In genomic region chr2:32712108-32712551, GRCm38 (mm10) we compare ENCODE assay signal across 8 mouse cellular contexts. TPM values are rescaled to one million over a fixed set of nuclear protein-coding genes. Genes with fewer than 3 reads are reported as not detected.
DNase-seq lines count a peak whose midpoint lies in the region; ATAC-seq lines count a peak whose summit lies in the region.

No protein-coding gene starts in this region.

- peak overlapping the region; percentile 93; the same call in 1 of the 2 replicates for H3K27ac ChIP-seq in embryonic facial prominence, embryonic 11.5 days (replicated peaks; ENCODE audit: low read depth, low read length)
- peak overlapping the region; percentile 97 for H3K27ac ChIP-seq in kidney, embryonic 14.5 days (ENCODE audit: low read depth, low read length)
- peak overlapping the region; percentile 99 for H3K27ac ChIP-seq in neural tube, embryonic 15.5 days (replicated peaks)

- H3K4me3 ChIP-seq in embryonic facial prominence, embryonic 11.5 days (ENCODE audit: low read depth, low read length) = peak overlapping the region; percentile 91
- peak overlapping the region; percentile 89 for H3K4me3 ChIP-seq in kidney, embryonic 14.5 days (ENCODE audit: low read length)
- H3K4me3 ChIP-seq in neural tube, embryonic 15.5 days (replicated peaks) = peak overlapping the region; percentile 93

- DNase-seq in 3T3-L1 (ENCODE audit: low read depth, low spot score) = peak; percentile 81
- peak; percentile 85 for DNase-seq in adrenal gland, adult 2 months
- peak; percentile 67 for DNase-seq in embryonic facial prominence, embryonic 11.5 days (ENCODE audit: low spot score)
- peak; percentile 80 to 83 for DNase-seq in heart, adult 9 months (ENCODE audit: low spot score in 2 of 2)
- peak; percentile 73 to 79 for DNase-seq in lung, adult 18-20 months
- DNase-seq in thymus, postnatal 0 days (ENCODE audit: low spot score) = peak; percentile 58

- under 1% methylated on average over 40 of the region's 41 CpGs for WGBS in embryonic facial prominence, embryonic 11.5 days
- WGBS in kidney, embryonic 14.5 days = under 1% methylated on average over 41 of the region's 41 CpGs
- WGBS in neural tube, embryonic 15.5 days = under 1% methylated on average over 41 of the region's 41 CpGs

- peaks cover 10% of the 10 kb centered on the region for H3K36me3 ChIP-seq in embryonic facial prominence, embryonic 11.5 days (replicated peaks; ENCODE audit: control insufficient read depth, insufficient read depth, low read depth, low read length)
- peaks cover 41% of the 10 kb centered on the region for H3K36me3 ChIP-seq in kidney, embryonic 14.5 days (ENCODE audit: control insufficient read depth, insufficient read depth, low read length)
- H3K36me3 ChIP-seq in neural tube, embryonic 15.5 days = peaks cover 34% of the 10 kb centered on the region

- H3K9ac ChIP-seq in embryonic facial prominence, embryonic 11.5 days (replicated peaks; ENCODE audit: low read length) = peak overlapping the region; percentile 89
- H3K9ac ChIP-seq in kidney, embryonic 14.5 days (ENCODE audit: low read depth, low read length) = peak overlapping the region; percentile 88
- H3K9ac ChIP-seq in neural tube, embryonic 15.5 days (replicated peaks) = peak overlapping the region; percentile 83

- no peaks in the 10 kb centered on the region for H3K27me3 ChIP-seq in embryonic facial prominence, embryonic 11.5 days (ENCODE audit: control insufficient read depth, insufficient read depth, low read length)
- H3K27me3 ChIP-seq in kidney, embryonic 14.5 days (ENCODE audit: control insufficient read depth, insufficient read depth, low read length) = no peaks in the 10 kb centered on the region
- no peaks in the 10 kb centered on the region for H3K27me3 ChIP-seq in neural tube, embryonic 15.5 days (replicated peaks)

- ATAC-seq in embryonic facial prominence, embryonic 11.5 days (replicated peaks; ENCODE audit: insufficient number of reproducible peaks, low FRiP score, low TSS enrichment, low read depth) = peak; percentile 41; the same call in 1 of the 2 replicates
- peak; percentile 69 for ATAC-seq in kidney, embryonic 14.5 days (ENCODE audit: low FRiP score, low TSS enrichment)
- ATAC-seq in neural tube, embryonic 15.5 days (ENCODE audit: low FRiP score) = peak; percentile 33; the same call in 1 of the 2 replicates

- H3K4me1 ChIP-seq in embryonic facial prominence, embryonic 11.5 days (ENCODE audit: control insufficient read depth, insufficient read depth, low read length) = peaks cover 4% of the 10 kb centered on the region; the same call in 1 of the 2 replicates
- peaks cover 12% of the 10 kb centered on the region for H3K4me1 ChIP-seq in kidney, embryonic 14.5 days (ENCODE audit: control insufficient read depth, insufficient read depth, low read length)
- peaks cover 39% of the 10 kb centered on the region for H3K4me1 ChIP-seq in neural tube, embryonic 15.5 days

- H3K4me2 ChIP-seq in embryonic facial prominence, embryonic 11.5 days (ENCODE audit: low read depth, low read length) = peak overlapping the region; percentile 90
- H3K4me2 ChIP-seq in kidney, embryonic 14.5 days (replicated peaks; ENCODE audit: low read depth, low read length) = peak overlapping the region; percentile 59
- H3K4me2 ChIP-seq in neural tube, embryonic 15.5 days = peak overlapping the region; percentile 97

- H3K9me3 ChIP-seq in embryonic facial prominence, embryonic 11.5 days (replicated peaks; ENCODE audit: control insufficient read depth, low read length) = no peaks in the 10 kb centered on the region
- no peaks in the 10 kb centered on the region for H3K9me3 ChIP-seq in kidney, embryonic 14.5 days (ENCODE audit: control insufficient read depth, low read length)
- H3K9me3 ChIP-seq in neural tube, embryonic 15.5 days (replicated peaks) = no peaks in the 10 kb centered on the region

RNA-seq across cellular contexts. Expression of gene Cdk9, which starts 0.7 kb away (rescaled TPM):
- 10 to 100 TPM; 69.7 to 74.7 TPM for total RNA-seq in adrenal gland, adult 2 months (2021)
- polyA plus RNA-seq in adrenal gland, adult 2 months (2012; rRNA removed) = 131 and 132 TPM in 2 replicates
- 79.2 and 89.8 TPM in 2 replicates for polyA plus RNA-seq in embryonic facial prominence, embryonic 11.5 days (2014; fragmentation: Nextera tagmentation; extraction: Ambion mirVana)
- 105 and 106 TPM in 2 replicates for polyA plus RNA-seq in kidney, embryonic 14.5 days (2014; fragmentation: Nextera tagmentation; extraction: Ambion mirVana)
- 63.0 and 82.4 TPM in 2 replicates for polyA plus RNA-seq in neural tube, embryonic 15.5 days (2015; fragmentation: Nextera tagmentation; extraction: Ambion mirVana)
- polyA plus RNA-seq in thymus, postnatal 0 days (2015; fragmentation: Nextera tagmentation; extraction: Ambion mirVana) = 125 and 146 TPM in 2 replicates

RNA-seq across cellular contexts. Expression of gene Fpgs, which starts 8.2 kb away (rescaled TPM):
- total RNA-seq in adrenal gland, adult 2 months (2021) = 10 to 100 TPM in 1 of 2 experiments, 1 to 10 TPM in 1; 7.5 to 13.9 TPM
- 45.7 and 48.2 TPM in 2 replicates for polyA plus RNA-seq in adrenal gland, adult 2 months (2012; rRNA removed)
- 15.6 and 16.3 TPM in 2 replicates for polyA plus RNA-seq in embryonic facial prominence, embryonic 11.5 days (2014; fragmentation: Nextera tagmentation; extraction: Ambion mirVana)
- polyA plus RNA-seq in kidney, embryonic 14.5 days (2014; fragmentation: Nextera tagmentation; extraction: Ambion mirVana) = 27.1 and 33.2 TPM in 2 replicates
- polyA plus RNA-seq in neural tube, embryonic 15.5 days (2015; fragmentation: Nextera tagmentation; extraction: Ambion mirVana) = 19.3 and 20.6 TPM in 2 replicates
- 21.0 and 24.1 TPM in 2 replicates for polyA plus RNA-seq in thymus, postnatal 0 days (2015; fragmentation: Nextera tagmentation; extraction: Ambion mirVana)

RNA-seq across cellular contexts. Expression of gene Sh2d3c, which starts 8.7 kb away (rescaled TPM):
- 10 to 100 TPM; 11.3 to 19.1 TPM for total RNA-seq in adrenal gland, adult 2 months (2021)
- 47.0 and 50.8 TPM in 2 replicates for polyA plus RNA-seq in adrenal gland, adult 2 months (2012; rRNA removed)
- 21.1 and 22.2 TPM in 2 replicates for polyA plus RNA-seq in embryonic facial prominence, embryonic 11.5 days (2014; fragmentation: Nextera tagmentation; extraction: Ambion mirVana)
- polyA plus RNA-seq in kidney, embryonic 14.5 days (2014; fragmentation: Nextera tagmentation; extraction: Ambion mirVana) = 19.8 and 25.4 TPM in 2 replicates
- 50.1 and 51.5 TPM in 2 replicates for polyA plus RNA-seq in neural tube, embryonic 15.5 days (2015; fragmentation: Nextera tagmentation; extraction: Ambion mirVana)
- 20.7 and 23.4 TPM in 2 replicates for polyA plus RNA-seq in thymus, postnatal 0 days (2015; fragmentation: Nextera tagmentation; extraction: Ambion mirVana)

RNA-seq across cellular contexts. Expression of gene 6330409D20Rik, which starts 28.7 kb away (rescaled TPM):
- total RNA-seq in adrenal gland, adult 2 months (2021) = not detected
- not detected in 2 replicates for polyA plus RNA-seq in adrenal gland, adult 2 months (2012; rRNA removed)
- 0.31 and 0.75 TPM in 2 replicates for polyA plus RNA-seq in embryonic facial prominence, embryonic 11.5 days (2014; fragmentation: Nextera tagmentation; extraction: Ambion mirVana)
- not detected in 2 replicates for polyA plus RNA-seq in kidney, embryonic 14.5 days (2014; fragmentation: Nextera tagmentation; extraction: Ambion mirVana)
- 2.9 and 3.6 TPM in 2 replicates for polyA plus RNA-seq in neural tube, embryonic 15.5 days (2015; fragmentation: Nextera tagmentation; extraction: Ambion mirVana)
- polyA plus RNA-seq in thymus, postnatal 0 days (2015; fragmentation: Nextera tagmentation; extraction: Ambion mirVana) = 0.26 and 0.44 TPM in 2 replicates

RNA-seq across cellular contexts. Expression of gene Tor2a, which starts 44.9 kb away (rescaled TPM):
- 10 to 100 TPM; 18.7 to 26.5 TPM for total RNA-seq in adrenal gland, adult 2 months (2021)
- polyA plus RNA-seq in adrenal gland, adult 2 months (2012; rRNA removed) = 70.6 and 74.0 TPM in 2 replicates
- polyA plus RNA-seq in embryonic facial prominence, embryonic 11.5 days (2014; fragmentation: Nextera tagmentation; extraction: Ambion mirVana) = 47.8 and 54.3 TPM in 2 replicates
- 75.6 and 76.8 TPM in 2 replicates for polyA plus RNA-seq in kidney, embryonic 14.5 days (2014; fragmentation: Nextera tagmentation; extraction: Ambion mirVana)
- 54.4 and 60.6 TPM in 2 replicates for polyA plus RNA-seq in neural tube, embryonic 15.5 days (2015; fragmentation: Nextera tagmentation; extraction: Ambion mirVana)
- polyA plus RNA-seq in thymus, postnatal 0 days (2015; fragmentation: Nextera tagmentation; extraction: Ambion mirVana) = 86.3 and 91.9 TPM in 2 replicates

Comparison
In these comparisons a context has a peak if more than half of its experiments do, and no peak if none do; other contexts are left out.
1. Peak in every context shown above with its lines: DNase-seq, ATAC-seq, H3K4me3 ChIP-seq and H3K27ac ChIP-seq.